Mouse (Mus musculus) heart, postnatal 0 days (tissue): ENCODE results near the gene Cilp. TPM values are rescaled to one million over a fixed set of nuclear protein-coding genes. Genes with fewer than 3 reads are reported as not detected.
A peak's percentile ranks its signal among the peaks of the same experiment; 100 is the strongest.
"Not testable (repeated sequence)": the region's sequence is repeated elsewhere in the genome, so short reads cannot be mapped to it uniquely, and the experiment has no call there.

Source experiments
- ATAC-seq: fragments of 200-750 bp; cut with Nextera tagmentation; 2 replicates; pipeline ENCODE4 v1.8.0; 2017; ENCODE audit warnings: low read depth, moderate number of reproducible peaks, moderate library complexity; ENCODE audit not compliant: insufficient read depth
- DNase-seq: peaks from one replicate; pipeline ENCODE4 v3.0.0-alpha.2; 2016; ENCODE audit warnings: low spot score
- H3K27ac ChIP-seq: fragments of 300-500 bp; sonication (generic); 2 replicates; pipeline ENCODE4 v1.5.1; 2014; ENCODE audit warnings: low read depth, mild to moderate bottlenecking
- H3K27me3 ChIP-seq: fragments of 300-500 bp; sonication (generic); 2 replicates; pipeline ENCODE4 v1.6.1; 2014; ENCODE audit warnings: low read length, mixed read lengths; ENCODE audit not compliant: control insufficient read depth, insufficient read depth
- H3K36me3 ChIP-seq: fragments of 300-500 bp; sonication (generic); replicated peaks from 2 replicates; pipeline ENCODE4 v1.6.1; 2014; ENCODE audit warnings: low read length, mixed read lengths; ENCODE audit not compliant: control insufficient read depth, insufficient read depth
- H3K4me1 ChIP-seq: fragments of 300-500 bp; sonication (generic); 2 replicates; pipeline ENCODE4 v1.6.1; 2014; ENCODE audit warnings: antibody characterized with exemption; ENCODE audit not compliant: control insufficient read depth, insufficient read depth
- H3K4me2 ChIP-seq: fragments of 300-500 bp; sonication (generic); 2 replicates; pipeline ENCODE4 v1.6.1; 2014; ENCODE audit warnings: low read depth, mild to moderate bottlenecking, low read length, moderate library complexity
- H3K4me3 ChIP-seq: fragments of 300-500 bp; sonication (generic); 2 replicates; pipeline ENCODE4 v1.5.1; 2014; ENCODE audit warnings: low read depth, low read length
- H3K9ac ChIP-seq: fragments of 300-500 bp; sonication (generic); replicated peaks from 2 replicates; pipeline ENCODE4 v1.6.1; 2014; ENCODE audit warnings: low read depth, low read length, mixed read lengths
- H3K9me3 ChIP-seq: fragments of 300-500 bp; sonication (generic); replicated peaks from 2 replicates; pipeline ENCODE4 v1.6.1; 2016; ENCODE audit warnings: low read length; ENCODE audit not compliant: control insufficient read depth
- CTCF ChIP-seq: IDR thresholded peaks from 2 replicates; pipeline ENCODE4 v1.5.1; 2016; ENCODE audit warnings: antibody characterized with exemption, control low read depth, low read depth
- EP300 ChIP-seq: IDR thresholded peaks from 2 replicates; pipeline ENCODE4 v1.6.1; 2016; ENCODE audit warnings: antibody characterized with exemption, low read depth
- WGBS: fragments of 180-500 bp; shearing (Covaris S2); extraction: QIAGEN DNeasy Blood & Tissue Kit; methylation state at CpG from one replicate; pipeline ENCODE4 v1.1.7; 2014; 5-methylcytosine and 5-hydroxymethylcytosine counted together
- polyA plus RNA-seq: library from polyadenylated mRNA; unstranded; fragments of >200 nt; fragmentation: Nextera tagmentation; extraction: Ambion mirVana; gene quantifications from 2 replicates; pipeline ENCODE4 v1.2.1, GENCODE M21; 2015
- total RNA-seq: library from RNA; depleted of rRNA; stranded (reverse); fragments of >200 nt; gene quantifications from 2 replicates; pipeline ENCODE4 v1.2.3, GENCODE M21; 2014; ENCODE audit warnings: low replicate concordance

Gene Cilp
- total and polyA plus RNA-seq, 2 experiments from 2014 or later, result 0.19 to 0.88 TPM

DNA sequence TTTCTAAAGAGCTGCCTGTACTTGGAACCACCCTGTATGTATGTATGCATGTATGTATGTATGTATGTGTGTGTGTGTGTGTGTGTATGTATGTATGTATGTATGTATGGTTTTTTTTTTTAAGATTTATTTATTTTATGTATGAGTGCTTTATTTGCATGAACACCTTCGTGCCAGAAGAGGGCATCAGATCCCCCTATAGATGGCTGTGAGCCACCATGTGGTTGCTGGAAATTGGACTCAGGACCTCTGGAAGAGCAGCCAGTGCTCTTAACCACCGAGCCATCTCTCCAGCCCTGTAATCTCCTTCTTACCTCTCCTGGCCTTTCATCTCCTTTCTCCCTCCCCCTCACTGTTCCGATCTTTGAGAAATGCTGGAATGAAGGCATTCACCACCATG, 44.6 kb upstream of the Cilp start:
- not testable (repeated sequence) for ATAC-seq, H3K9me3 ChIP-seq, H3K4me2 ChIP-seq, H3K9ac ChIP-seq, H3K27me3 ChIP-seq, H3K4me1 ChIP-seq, H3K27ac ChIP-seq, DNase-seq, H3K4me3 ChIP-seq, H3K36me3 ChIP-seq
- peak; percentile 18 for TF ChIP-seq CTCF
- 33% methylated on average over 3 of the region's 3 CpGs for WGBS

GRCm38 (mm10) chr9:65223927-65224326, 41.1 kb upstream of the Cilp start:
- ATAC-seq, result no peak
- Histone ChIP-seq H3K27me3 (no peaks in the 10 kb centered on the region), H3K9ac (no peak overlapping the region), H3K4me1 (no peaks in the 10 kb centered on the region), H3K4me2 (no peak overlapping the region), H3K4me3 (no peak overlapping the region), H3K9me3 (no peaks in the 10 kb centered on the region), H3K27ac (no peak overlapping the region), H3K36me3 (peaks cover 12% of the 10 kb centered on the region)
- WGBS, result 84% methylated on average over 6 of the region's 6 CpGs
- no peak for DNase-seq
- TF ChIP-seq CTCF, result no peak
- no peak for TF ChIP-seq EP300

DNA sequence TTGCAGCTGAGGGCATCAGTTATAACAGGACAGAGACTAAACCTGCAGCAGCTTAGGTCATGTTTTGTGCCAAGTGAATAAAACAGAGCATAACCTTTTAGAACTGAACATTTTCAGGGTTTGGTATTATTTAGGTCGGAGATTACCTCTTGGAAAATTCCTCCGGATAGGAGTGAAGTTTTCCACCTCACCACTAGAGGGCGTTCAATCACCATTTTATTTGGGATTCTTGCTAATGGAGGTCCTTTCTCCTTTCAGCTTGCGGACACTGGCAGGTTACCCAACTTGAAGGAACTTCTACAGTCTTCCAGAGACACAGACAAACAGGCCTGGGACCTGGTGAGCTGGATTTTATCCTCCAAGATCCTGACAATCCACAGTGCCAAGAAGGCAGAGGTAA, 39.2 kb upstream of the Cilp start:
- Histone ChIP-seq H3K9me3 (no peaks in the 10 kb centered on the region), H3K4me2 (no peak overlapping the region), H3K27ac (no peak overlapping the region), H3K9ac (no peak overlapping the region), H3K36me3 (peaks cover 21% of the 10 kb centered on the region), H3K4me1 (no peaks in the 10 kb centered on the region), H3K27me3 (no peaks in the 10 kb centered on the region), H3K4me3 (no peak overlapping the region)
- 41% methylated on average over 4 of the region's 4 CpGs for WGBS
- ATAC-seq (no peak), DNase-seq (no peak)
- TF ChIP-seq CTCF (peak; percentile 50), EP300 (no peak)

- Histone ChIP-seq H3K27ac (no peak overlapping the region), H3K9ac (no peak overlapping the region), H3K4me3 (no peak overlapping the region), H3K27me3 (no peaks in the 10 kb centered on the region), H3K4me1 (no peaks in the 10 kb centered on the region), H3K36me3 (peaks cover 45% of the 10 kb centered on the region), H3K9me3 (no peaks in the 10 kb centered on the region), H3K4me2 (no peak overlapping the region)
- no peak for TF ChIP-seq EP300
- TF ChIP-seq CTCF, result no peak
- ATAC-seq, result no peak
- 72% methylated on average over 6 of the region's 6 CpGs for WGBS
- no peak for DNase-seq
Measured at GRCm38 (mm10) chr9:65230250-65230649, 34.7 kb upstream of the Cilp start.

DNA sequence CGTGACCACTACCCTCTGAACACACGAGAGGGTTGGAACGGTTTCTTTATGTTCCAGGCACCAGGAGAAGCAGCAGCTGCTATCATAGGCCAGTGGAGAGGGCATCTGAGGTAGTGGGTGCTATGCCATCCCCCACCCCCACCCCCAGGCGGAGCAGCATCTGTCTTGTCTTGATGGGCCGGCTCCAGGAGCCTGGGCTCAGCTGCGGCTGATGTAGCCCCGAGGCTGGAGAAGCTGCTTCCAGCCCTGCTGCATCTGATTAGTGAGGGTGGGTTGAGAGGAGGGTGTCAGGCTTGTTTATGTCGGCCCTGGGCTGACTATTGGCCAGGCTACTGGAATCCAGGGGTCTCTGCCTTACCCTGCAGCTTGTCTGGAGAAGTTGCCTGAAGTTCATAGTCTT, 33.7 kb upstream of the Cilp start:
- Histone ChIP-seq H3K27ac (no peak overlapping the region), H3K9me3 (no peaks in the 10 kb centered on the region), H3K4me2 (no peak overlapping the region), H3K4me3 (no peak overlapping the region), H3K27me3 (no peaks in the 10 kb centered on the region), H3K4me1 (no peaks in the 10 kb centered on the region), H3K36me3 (peaks cover 48% of the 10 kb centered on the region), H3K9ac (no peak overlapping the region)
- ATAC-seq, result no peak
- TF ChIP-seq EP300, result no peak
- no peak for TF ChIP-seq CTCF
- no peak for DNase-seq
- 69% methylated on average over 8 of the region's 8 CpGs for WGBS

DNA sequence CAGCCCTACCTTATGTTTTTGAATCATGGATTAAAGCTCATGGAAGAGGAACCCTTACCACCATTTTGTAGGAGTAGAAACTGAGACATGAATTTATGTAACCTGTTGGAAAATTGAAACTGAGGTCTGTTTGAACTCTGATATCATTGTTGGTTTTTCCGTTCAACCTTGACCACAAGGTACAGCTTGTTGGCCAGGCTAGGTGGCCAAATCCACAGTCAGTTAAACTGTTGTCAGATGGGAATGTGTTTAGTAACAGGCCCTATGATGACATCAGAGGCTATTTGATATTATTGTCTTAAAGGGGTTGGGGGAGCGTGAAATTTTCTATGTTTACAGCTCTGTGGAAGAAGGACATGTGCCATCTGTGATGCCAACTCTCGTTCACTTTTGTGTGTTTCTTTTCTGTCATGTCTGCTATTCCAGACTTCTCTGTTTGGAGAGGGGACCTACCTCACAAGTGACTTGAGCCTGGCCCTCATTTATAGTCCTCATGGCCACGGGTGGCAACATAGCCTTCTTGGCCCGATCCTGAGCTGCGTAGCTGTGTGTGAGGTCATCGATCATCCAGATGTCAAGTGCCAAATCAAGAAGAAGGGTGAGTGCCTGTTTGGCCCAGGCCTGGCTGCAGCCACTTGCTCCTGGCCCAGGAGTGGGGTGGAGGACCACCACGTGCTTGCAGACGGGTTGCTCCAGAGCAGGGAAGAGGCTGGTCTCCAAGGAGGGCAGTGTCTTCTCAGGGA, 31.6 kb upstream of the Cilp start:
- H3K27me3 ChIP-seq, result no peaks in the 10 kb centered on the region
- peaks cover 54% of the 10 kb centered on the region for H3K36me3 ChIP-seq
- H3K9me3 ChIP-seq, result no peaks in the 10 kb centered on the region
- TF ChIP-seq EP300 (no peak), CTCF (no peak)
- H3K4me2 ChIP-seq, result no peak overlapping the region
- H3K4me1 ChIP-seq, result no peaks in the 10 kb centered on the region
- H3K4me3 ChIP-seq, result no peak overlapping the region
- no peak overlapping the region for H3K27ac ChIP-seq
- H3K9ac ChIP-seq, result no peak overlapping the region
- DNase-seq (no peak), ATAC-seq (no peak)
- WGBS, result 85% methylated on average over 9 of the region's 9 CpGs
